Mouse (Mus musculus): ENCODE results near the gene Dchs1.
A peak's percentile ranks its signal among the peaks of the same experiment; 100 is the strongest.
"Not testable (repeated sequence)": the region's sequence is repeated elsewhere in the genome, so short reads cannot be mapped to it uniquely, and the experiment has no call there.

Gene Dchs1

GRCm38 (mm10) chr7:105742539-105743215 is 44.8 kb downstream of the Dchs1 start:
- DNase-seq (ENCODE audit: low spot score in 2 of 2), result not testable (repeated sequence)

- no peak for DNase-seq (ENCODE audit: low spot score in 2 of 2)
Measured at GRCm38 (mm10) chr7:105741978-105742377, 45.5 kb downstream of the Dchs1 start.

- no peak for DNase-seq (ENCODE audit: low spot score in 2 of 2)
Measured at GRCm38 (mm10) chr7:105740851-105741250, 46.6 kb downstream of the Dchs1 start.

GRCm38 (mm10) chr7:105740089-105740795 is 47.2 kb downstream of the Dchs1 start:
- no peak for DNase-seq (ENCODE audit: low spot score in 2 of 2)

GRCm38 (mm10) chr7:105738948-105739347 is 48.5 kb downstream of the Dchs1 start:
- DNase-seq (ENCODE audit: low spot score in 2 of 2), result no peak

- no peak for DNase-seq (ENCODE audit: low spot score in 2 of 2)
Measured at GRCm38 (mm10) chr7:105738286-105738685, 49.2 kb downstream of the Dchs1 start.

- no peak for DNase-seq (ENCODE audit: low spot score in 2 of 2)
Measured at GRCm38 (mm10) chr7:105737648-105738047, 49.8 kb downstream of the Dchs1 start.

- peak; percentile 30 to 38 for DNase-seq (ENCODE audit: low spot score in 2 of 2)
Measured at GRCm38 (mm10) chr7:105736911-105737521, 50.4 kb downstream of the Dchs1 start, which contains the start of gene Rrp8. Gene Rrp8, minus strand, starts transcription at chr7:105737385.

- peak; percentile 83 to 85 for DNase-seq (ENCODE audit: low spot score in 2 of 2)
Measured at GRCm38 (mm10) chr7:105736264-105736901, 51.1 kb downstream of the Dchs1 start, which contains the start of gene Ilk. Gene Ilk, plus strand, starts transcription at chr7:105736592.

- not testable (repeated sequence) for DNase-seq (ENCODE audit: low spot score in 2 of 2)
Measured at GRCm38 (mm10) chr7:105735464-105735863, 52.0 kb downstream of the Dchs1 start.

GRCm38 (mm10) chr7:105734826-105735225 is 52.6 kb downstream of the Dchs1 start:
- DNase-seq (ENCODE audit: low spot score in 2 of 2), result no peak

GRCm38 (mm10) chr7:105733836-105734235 is 53.6 kb downstream of the Dchs1 start:
- DNase-seq (ENCODE audit: low spot score in 2 of 2), result no peak

- no peak for DNase-seq (ENCODE audit: low spot score in 2 of 2)
Measured at GRCm38 (mm10) chr7:105728701-105729428, 58.6 kb downstream of the Dchs1 start.

- no peak for DNase-seq (ENCODE audit: low spot score in 2 of 2)
Measured at GRCm38 (mm10) chr7:105726980-105727325, 60.5 kb downstream of the Dchs1 start.

GRCm38 (mm10) chr7:105726144-105726979 is 61.1 kb downstream of the Dchs1 start:
- peak in 1 of 2 experiments; percentile 25 for DNase-seq (ENCODE audit: low spot score in 2 of 2)

GRCm38 (mm10) chr7:105721916-105722315 is 65.5 kb downstream of the Dchs1 start:
- DNase-seq (ENCODE audit: low spot score in 2 of 2), result no peak

- no peak for DNase-seq (ENCODE audit: low spot score in 2 of 2)
Measured at GRCm38 (mm10) chr7:105715366-105715765, 72.1 kb downstream of the Dchs1 start.

GRCm38 (mm10) chr7:105708733-105709132 is 78.7 kb downstream of the Dchs1 start:
- no peak for DNase-seq (ENCODE audit: low spot score in 2 of 2)

- no peak for DNase-seq (ENCODE audit: low spot score in 2 of 2)
Measured at GRCm38 (mm10) chr7:105703816-105704215, 83.6 kb downstream of the Dchs1 start.

GRCm38 (mm10) chr7:105703184-105703583 is 84.3 kb downstream of the Dchs1 start:
- DNase-seq (ENCODE audit: low spot score in 2 of 2), result no peak

Measured in spleen, postnatal 14 days (tissue).